Mouse (Mus musculus) heart, adult 8-10 months (tissue): ENCODE data around the gene Prpf4. TPM values are rescaled to one million over a fixed set of nuclear protein-coding genes. Genes with fewer than 3 reads are reported as not detected.

Source experiments
- DNase-seq: peaks from one replicate; pipeline ENCODE4 v3.0.0; 2022; ENCODE audit warnings: low spot score
- total RNA-seq, 4 experiments: library from RNA; stranded (reverse); gene quantifications; 2 replicates each; pipeline ENCODE4 v1.2.4; 2022

Prpf4 gene
- total RNA-seq, 4 experiments from 2014 or later: 10.0 to 11.8 (median 10.3) TPM

GRCm38 (mm10) chr4:62437256-62437778 lies 28.7 kb downstream of the Prpf4 start:
- no peak for DNase-seq

GRCm38 (mm10) chr4:62437871-62438270 lies 29.3 kb downstream of the Prpf4 start:
- DNase-seq: no peak

- no peak for DNase-seq
Measured at GRCm38 (mm10) chr4:62439793-62440192, 31.2 kb downstream of the Prpf4 start.

- no peak for DNase-seq
Measured at GRCm38 (mm10) chr4:62440544-62440943, 31.9 kb downstream of the Prpf4 start.

- DNase-seq: no peak
Measured at GRCm38 (mm10) chr4:62440986-62441385, 32.4 kb downstream of the Prpf4 start.

- peak; percentile 33 for DNase-seq
Measured at GRCm38 (mm10) chr4:62454995-62455394, 46.4 kb downstream of the Prpf4 start.

GRCm38 (mm10) chr4:62459081-62459480 lies 50.5 kb downstream of the Prpf4 start:
- no peak for DNase-seq

- no peak for DNase-seq
Measured at GRCm38 (mm10) chr4:62460348-62460747, 51.8 kb downstream of the Prpf4 start.

- no peak for DNase-seq
Measured at GRCm38 (mm10) chr4:62463124-62463523, 54.5 kb downstream of the Prpf4 start.

- DNase-seq: no peak
Measured at GRCm38 (mm10) chr4:62468158-62468557, 59.6 kb downstream of the Prpf4 start.

- peak; percentile 53 for DNase-seq
Measured at GRCm38 (mm10) chr4:62470598-62471051, 62.0 kb downstream of the Prpf4 start, which contains the start of gene Wdr31. Gene Wdr31, minus strand, starts transcription at chr4:62470896.

- no peak for DNase-seq
Measured at GRCm38 (mm10) chr4:62472071-62472470, 63.5 kb downstream of the Prpf4 start.

GRCm38 (mm10) chr4:62475131-62475530 lies 66.5 kb downstream of the Prpf4 start:
- no peak for DNase-seq

GRCm38 (mm10) chr4:62475793-62476192 lies 67.2 kb downstream of the Prpf4 start:
- no peak for DNase-seq

Other genes with a start within 250 kb of the Prpf4 start
- 1 to 10 TPM; 1.1 to 1.9 (median 1.6) TPM for gene Zfp37, start 177.8 kb upstream of the Prpf4 start, total RNA-seq
- 10 to 100 TPM; 18.9 to 23.0 (median 21.1) TPM for gene Slc31a2, start 146.2 kb upstream of the Prpf4 start, total RNA-seq
- gene Fkbp15, start 48.2 kb upstream of the Prpf4 start, total RNA-seq: 10 to 100 TPM; 18.1 to 22.2 (median 20.3) TPM
- 10 to 100 TPM; 14.2 to 18.2 (median 15.2) TPM for gene Slc31a1, start 48.1 kb upstream of the Prpf4 start, total RNA-seq
- gene Cdc26, start 155 bp upstream of the Prpf4 start, total RNA-seq: 10 to 100 TPM; 43.2 to 50.7 (median 47.0) TPM
- gene Rnf183, start 26.5 kb downstream of the Prpf4 start, total RNA-seq: not detected
- gene Wdr31, start 62.1 kb downstream of the Prpf4 start, total RNA-seq: under 1 TPM; 0.44 to 0.90 (median 0.61) TPM
- gene Bspry, start 71.3 kb downstream of the Prpf4 start, total RNA-seq: under 1 TPM in 2 of 4 experiments, not detected in 2; 0.16 to 0.23 TPM
- gene Hdhd3, start 94.7 kb downstream of the Prpf4 start, total RNA-seq: 1 to 10 TPM; 4.7 to 6.9 (median 5.3) TPM
- 10 to 100 TPM; 71.0 to 88.7 (median 82.7) TPM for gene Alad, start 111.1 kb downstream of the Prpf4 start, total RNA-seq
- 10 to 100 TPM; 16.9 to 21.1 (median 17.9) TPM for gene Pole3, start 116.3 kb downstream of the Prpf4 start, total RNA-seq
- gene 4933430I17Rik, start 116.6 kb downstream of the Prpf4 start, total RNA-seq: under 1 TPM in 1 of 4 experiments, not detected in 3; 0.16 TPM
- 10 to 100 TPM; 25.6 to 34.3 (median 30.5) TPM for gene Rgs3, start 151.1 kb downstream of the Prpf4 start, total RNA-seq